Mouse (Mus musculus) adrenal gland, postnatal 36 days (tissue): Measurements from ENCODE around the gene Gm45208. TPM values are rescaled to one million over a fixed set of nuclear protein-coding genes. Genes with fewer than 3 reads are reported as not detected.
A peak's percentile ranks its signal among the peaks of the same experiment; 100 is the strongest.

Experiments used
- DNase-seq, 2 experiments: peaks; one replicate each; pipeline ENCODE4 v3.0.0; 2021; ENCODE audit warnings: mixed read lengths in 1 of 2
- total RNA-seq, 2 experiments: library from RNA; stranded (reverse); gene quantifications; 2 replicates each; pipeline ENCODE4 v1.2.3; 2021

Gm45208 gene
- total RNA-seq, 2 experiments from 2014 or later = 0.43 TPM; not detected in 1

DNA sequence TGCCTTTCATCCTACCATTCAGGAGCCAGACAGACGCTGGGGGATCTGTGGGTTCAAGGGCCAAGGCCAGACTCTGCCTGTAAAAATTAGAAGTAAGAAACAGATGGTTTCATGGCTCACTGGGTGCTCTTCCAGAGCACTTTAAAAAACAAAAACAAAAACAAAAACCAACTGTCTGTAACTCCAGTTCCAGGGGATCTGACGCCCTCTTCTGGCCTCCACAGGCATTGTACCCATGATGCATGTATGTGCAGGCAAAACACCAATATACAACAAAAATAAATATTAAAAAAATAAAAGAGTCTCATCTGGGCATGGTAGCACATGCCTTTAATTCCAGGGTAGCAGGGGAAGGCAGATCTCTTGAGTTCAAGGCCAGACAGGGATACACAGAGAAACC lies 50.7 kb downstream of the Gm45208 start:
- DNase-seq = no peak

DNA sequence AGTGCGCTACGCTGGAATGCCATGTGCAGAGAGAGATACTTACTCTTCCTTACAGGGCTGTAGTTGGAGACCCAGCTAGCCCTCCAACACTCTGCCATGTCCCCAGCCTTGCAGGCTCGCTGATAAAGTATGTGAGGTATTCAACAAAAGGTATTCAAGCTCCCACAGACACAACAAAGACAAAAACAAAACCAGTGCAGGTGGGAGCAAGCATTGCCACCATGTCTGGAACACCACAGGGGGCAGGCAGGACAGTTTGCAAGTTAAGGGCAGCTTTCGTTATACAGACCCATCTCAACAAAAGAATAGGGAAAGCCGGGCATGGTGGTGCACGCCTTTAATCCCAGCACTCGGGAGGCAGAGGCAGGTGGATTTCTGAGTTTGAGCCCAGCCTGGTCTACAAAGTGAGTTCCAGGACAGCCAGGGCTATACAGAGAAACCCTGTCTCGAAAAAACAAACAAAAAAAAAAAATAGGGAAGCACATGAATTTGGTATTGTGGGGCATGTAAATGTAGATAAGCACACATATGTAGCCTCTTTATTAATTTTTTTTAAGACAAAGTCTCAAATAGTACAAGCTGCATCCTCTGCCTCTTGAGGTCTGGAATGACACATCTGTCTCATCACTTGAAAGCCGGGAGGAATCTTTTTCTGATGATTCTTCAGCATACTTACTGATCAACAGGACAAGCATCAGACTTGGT lies 53.6 kb downstream of the Gm45208 start:
- no peak for DNase-seq

- peak; percentile 47 to 72 for DNase-seq
Measured at GRCm38 (mm10) chrX:7776329-7777082, 54.5 kb downstream of the Gm45208 start.

- DNase-seq = no peak
Measured at GRCm38 (mm10) chrX:7778450-7779244, 56.6 kb downstream of the Gm45208 start.

- no peak for DNase-seq
Measured at GRCm38 (mm10) chrX:7779294-7779693, 57.2 kb downstream of the Gm45208 start.

Other genes starting within 250 kb of the Gm45208 start
- not detected for gene Foxp3, start 148.6 kb upstream of the Gm45208 start, total RNA-seq
- gene Ppp1r3f, start 148.0 kb upstream of the Gm45208 start, total RNA-seq = 1 to 10 TPM; 3.8 to 4.5 TPM
- gene Ccdc22, start 116.7 kb upstream of the Gm45208 start, total RNA-seq = 10 to 100 TPM; 19.0 to 28.3 TPM
- gene Cacna1f, start 115.2 kb upstream of the Gm45208 start, total RNA-seq = under 1 TPM in 1 of 2 experiments, not detected in 1; 0.13 TPM
- gene Syp, start 83.8 kb upstream of the Gm45208 start, total RNA-seq = 10 to 100 TPM; 32.8 to 48.6 TPM
- 10 to 100 TPM in 1 of 2 experiments, 1 to 10 TPM in 1; 7.7 to 11.9 TPM for gene Prickle3, start 65.0 kb upstream of the Gm45208 start, total RNA-seq
- 10 to 100 TPM; 73.8 to 80.2 TPM for gene Plp2, start 50.9 kb upstream of the Gm45208 start, total RNA-seq
- gene Magix, start 41.0 kb upstream of the Gm45208 start, total RNA-seq = under 1 TPM; 0.66 to 0.89 TPM
- gene Gpkow, start 25.1 kb upstream of the Gm45208 start, total RNA-seq = 10 to 100 TPM; 49.7 to 66.9 TPM
- 10 to 100 TPM; 48.7 to 67.5 TPM for gene Wdr45, start 7.9 kb upstream of the Gm45208 start, total RNA-seq
- gene Praf2, start 6.2 kb downstream of the Gm45208 start, total RNA-seq = 10 to 100 TPM; 11.5 to 16.3 TPM
- gene Ccdc120, start 28.7 kb downstream of the Gm45208 start, total RNA-seq = 1 to 10 TPM; 2.2 to 4.0 TPM
- 10 to 100 TPM; 44.5 to 48.7 TPM for gene Tfe3, start 40.3 kb downstream of the Gm45208 start, total RNA-seq
- 10 to 100 TPM; 41.0 to 50.8 TPM for gene Gripap1, start 67.5 kb downstream of the Gm45208 start, total RNA-seq
- under 1 TPM; 0.49 to 0.89 TPM for gene Kcnd1, start 100.0 kb downstream of the Gm45208 start, total RNA-seq
- 10 to 100 TPM; 59.0 to 63.3 TPM for gene Otud5, start 119.1 kb downstream of the Gm45208 start, total RNA-seq
- 1 to 10 TPM; 8.5 to 9.0 TPM for gene Pim2, start 156.0 kb downstream of the Gm45208 start, total RNA-seq
- gene Slc35a2, start 161.8 kb downstream of the Gm45208 start, total RNA-seq = 10 to 100 TPM; 38.6 to 43.9 TPM
- gene Pqbp1, start 177.0 kb downstream of the Gm45208 start, total RNA-seq = 100 to 1,000 TPM; 120 to 121 TPM
- gene Timm17b, start 177.1 kb downstream of the Gm45208 start, total RNA-seq = 100 to 1,000 TPM; 113 to 126 TPM
- not detected for gene Gm10491, start 185.6 kb downstream of the Gm45208 start, total RNA-seq
- gene Gm10490, start 187.3 kb downstream of the Gm45208 start, total RNA-seq = not detected
- gene Pcsk1n, start 197.6 kb downstream of the Gm45208 start, total RNA-seq = 10 to 100 TPM; 28.0 to 39.7 TPM
- gene Eras, start 206.4 kb downstream of the Gm45208 start, total RNA-seq = not detected
- 10 to 100 TPM; 16.5 to 17.3 TPM for gene Hdac6, start 225.6 kb downstream of the Gm45208 start, total RNA-seq